Mouse (Mus musculus) frontal cortex, postnatal 36 days (tissue): ENCODE measurements around the gene Eif4g1.
"Not testable (repeated sequence)": the region's sequence is repeated elsewhere in the genome, so short reads cannot be mapped to it uniquely, and the experiment has no call there.

Source experiments
- DNase-seq, 2 experiments: peaks; one replicate each; pipeline ENCODE4 v3.0.0; 2022; ENCODE audit warnings: low spot score in 2 of 2

Gene Eif4g1

GRCm38 (mm10) chr16:20668013-20668412, at the start of gene Eif4g1:
Gene Eif4g1 (plus strand): TSS chr16:20668313.
- not testable (repeated sequence) for DNase-seq

GRCm38 (mm10) chr16:20619541-20620398, 48.3 kb upstream of the Eif4g1 start:
- DNase-seq = no peak

- no peak for DNase-seq
Observed at GRCm38 (mm10) chr16:20620399-20620735, 47.7 kb upstream of the Eif4g1 start.

- no peak for DNase-seq
Observed at GRCm38 (mm10) chr16:20620751-20621190, 47.3 kb upstream of the Eif4g1 start.

- DNase-seq = peak in 1 of 2 experiments; percentile 39
Observed at GRCm38 (mm10) chr16:20621191-20621990, 46.7 kb upstream of the Eif4g1 start, which contains the start of gene Camk2n2. Gene Camk2n2 (minus strand): TSS chr16:20621287.

GRCm38 (mm10) chr16:20621991-20622685, 46.0 kb upstream of the Eif4g1 start:
- peak; percentile 66 to 74 for DNase-seq

GRCm38 (mm10) chr16:20623211-20623610, 44.9 kb upstream of the Eif4g1 start:
- no peak for DNase-seq

GRCm38 (mm10) chr16:20628871-20629391, 39.2 kb upstream of the Eif4g1 start:
- peak; percentile 50 to 71 for DNase-seq

- peak in 1 of 2 experiments; percentile 13 for DNase-seq
Observed at GRCm38 (mm10) chr16:20629731-20630634, 38.1 kb upstream of the Eif4g1 start, which contains the start of gene Ece2. Gene Ece2 (plus strand): TSS chr16:20629828.

GRCm38 (mm10) chr16:20637410-20637809, 30.7 kb upstream of the Eif4g1 start:
- DNase-seq = no peak

- DNase-seq = peak; percentile 19 to 35
Observed at GRCm38 (mm10) chr16:20638367-20638766, 29.7 kb upstream of the Eif4g1 start.

- peak; percentile 79 to 83 for DNase-seq
Observed at GRCm38 (mm10) chr16:20642161-20642560, 26.0 kb upstream of the Eif4g1 start.

- no peak for DNase-seq
Observed at GRCm38 (mm10) chr16:20643911-20644310, 24.2 kb upstream of the Eif4g1 start.

GRCm38 (mm10) chr16:20651076-20651946, 16.8 kb upstream of the Eif4g1 start, which contains the start of gene Psmd2:
Gene Psmd2 (plus strand): TSS chr16:20651652.
- peak; percentile 97 for DNase-seq

- DNase-seq = no peak
Observed at GRCm38 (mm10) chr16:20651947-20652310, 16.2 kb upstream of the Eif4g1 start.

GRCm38 (mm10) chr16:20653315-20653714, 14.8 kb upstream of the Eif4g1 start:
- DNase-seq = no peak

GRCm38 (mm10) chr16:20657661-20658060, 10.5 kb upstream of the Eif4g1 start:
- no peak for DNase-seq

GRCm38 (mm10) chr16:20670291-20670690, 2.2 kb downstream of the Eif4g1 start:
- DNase-seq = no peak

- no peak for DNase-seq
Observed at GRCm38 (mm10) chr16:20671886-20672285, 3.8 kb downstream of the Eif4g1 start.
